Mouse (Mus musculus) embryo, embryonic 11 days (tissue): ENCODE measurements around the gene Sash1.

Experiments used
- DNase-seq: peaks from one replicate; pipeline ENCODE4 v3.0.0-alpha.2; 2015

Gene Sash1

DNA sequence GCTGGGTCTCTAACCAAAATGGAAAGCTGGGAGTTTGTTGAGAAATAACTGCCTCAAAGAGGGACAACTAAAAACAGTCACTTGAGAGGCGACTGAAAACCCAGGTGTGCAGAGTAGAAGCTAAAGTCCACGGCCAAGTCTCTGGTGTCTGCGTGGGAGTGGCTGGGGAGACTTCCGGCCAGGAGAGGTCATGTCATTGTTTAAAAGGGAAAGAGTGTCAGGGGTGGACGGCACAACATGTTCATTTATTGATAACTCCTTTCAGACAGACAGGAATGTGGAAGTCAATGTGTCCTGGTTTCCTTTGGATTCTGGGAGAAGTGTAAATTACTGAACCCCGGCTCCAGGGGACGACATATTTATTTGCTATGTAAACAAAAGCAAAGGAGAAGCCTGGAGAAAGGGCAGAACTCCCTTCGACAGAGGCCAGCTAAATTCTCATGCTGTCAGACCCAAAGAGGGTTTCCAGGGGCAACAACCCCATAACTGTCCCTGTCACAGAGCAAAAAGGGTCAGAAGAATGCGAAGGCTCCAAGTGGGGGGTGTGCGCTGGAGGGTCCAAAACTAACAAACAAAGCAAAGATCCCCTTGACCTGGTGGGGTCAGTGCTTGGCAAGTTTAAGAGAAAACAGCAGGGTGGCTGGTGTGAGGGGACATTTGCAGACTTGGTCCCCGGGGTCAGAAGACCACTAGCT, 100.3 kb downstream of the Sash1 start:
- peak; percentile 56 for DNase-seq

DNA sequence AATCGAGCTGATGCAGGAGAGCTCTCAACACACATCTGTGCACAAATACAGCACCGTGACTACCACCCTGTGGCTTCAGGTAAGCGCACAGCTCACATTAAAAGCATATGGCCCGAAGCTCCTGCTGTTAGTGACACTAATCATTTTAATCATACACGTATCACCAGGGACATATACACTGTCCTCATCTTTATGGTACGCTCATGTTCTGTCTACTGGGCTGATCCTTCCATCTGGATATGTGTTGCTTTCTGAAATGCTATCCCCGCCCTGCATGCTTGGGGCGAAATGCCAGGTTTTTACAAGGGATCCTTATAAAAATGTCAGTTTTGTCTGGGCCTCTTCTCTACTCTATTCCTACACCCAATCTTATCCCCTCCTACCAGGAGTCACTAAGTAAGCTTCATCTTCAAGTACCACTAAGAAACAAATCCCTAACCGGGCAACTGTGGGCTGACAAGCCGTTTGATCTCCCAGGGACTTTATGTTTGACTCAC, 103.9 kb downstream of the Sash1 start:
- no peak for DNase-seq

DNA sequence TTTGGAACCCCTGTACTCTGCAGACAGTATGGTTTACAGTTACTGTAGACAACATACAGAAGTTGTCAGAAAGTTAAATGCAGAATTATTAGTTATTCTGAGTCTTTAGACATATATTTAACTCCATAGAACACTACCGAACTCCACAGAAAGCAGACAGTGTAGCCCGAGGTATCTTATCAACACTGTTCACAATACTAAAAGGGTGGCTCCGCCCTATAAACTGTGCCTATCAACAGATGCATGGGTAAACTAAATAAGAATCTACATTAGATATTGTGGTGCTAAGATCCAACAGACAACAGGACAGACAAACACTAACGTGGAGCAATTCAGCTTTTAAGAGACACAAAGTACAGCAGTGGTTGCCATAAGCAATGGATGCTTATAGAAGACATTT, 106.0 kb downstream of the Sash1 start:
- no peak for DNase-seq

DNA sequence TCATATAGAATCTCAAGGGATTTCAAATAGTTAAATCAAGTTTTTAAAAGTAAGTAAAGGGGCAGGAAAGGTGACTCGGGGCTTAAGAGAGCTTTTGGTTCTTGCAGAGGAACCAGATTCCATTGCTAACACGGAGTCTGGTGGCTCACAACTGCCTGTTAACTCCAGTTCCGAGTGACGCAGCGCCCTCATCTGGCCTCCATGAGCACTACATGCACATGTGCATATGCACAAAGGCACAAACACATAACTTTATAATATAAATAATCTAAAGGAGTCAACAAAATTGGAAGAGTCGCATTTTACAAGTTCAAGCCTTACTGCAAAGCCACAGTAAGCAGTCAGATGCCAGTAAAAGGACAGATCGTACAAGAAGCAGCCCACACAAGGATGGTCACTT, 107.0 kb downstream of the Sash1 start:
- no peak for DNase-seq

DNA sequence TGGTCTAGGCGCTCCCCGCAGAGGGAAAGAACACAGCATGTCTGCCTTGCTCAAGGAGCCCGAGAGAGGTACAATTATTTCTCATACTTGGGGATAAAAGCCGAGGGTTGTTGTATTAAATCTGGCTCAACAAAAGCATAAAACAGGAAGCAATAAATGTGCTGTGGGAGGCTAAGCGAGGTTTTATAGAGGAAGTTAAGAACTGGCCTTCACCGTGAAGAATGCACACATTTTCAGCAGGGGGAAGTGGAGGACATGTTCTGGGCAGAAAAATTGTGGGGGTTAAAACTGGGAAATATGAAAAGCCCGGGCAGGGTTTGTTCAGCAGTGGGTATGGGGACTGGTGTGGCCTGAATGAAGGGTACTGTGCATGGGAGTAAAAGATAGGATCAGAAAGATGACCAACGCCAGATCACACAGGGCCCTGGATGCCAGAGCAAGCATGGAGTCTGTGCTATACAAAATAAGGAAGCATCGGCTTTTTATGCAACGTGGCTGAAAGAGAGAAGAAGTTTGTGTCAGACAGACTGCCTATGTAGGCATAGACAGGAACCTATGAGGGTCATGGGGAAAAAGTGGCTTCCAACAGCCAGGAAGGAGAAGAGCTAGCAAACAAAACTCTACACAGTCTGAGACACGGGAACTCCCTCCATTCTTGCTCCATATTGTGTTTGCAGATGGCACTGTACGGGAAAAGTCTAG, 108.2 kb downstream of the Sash1 start:
- DNase-seq, result no peak

DNA sequence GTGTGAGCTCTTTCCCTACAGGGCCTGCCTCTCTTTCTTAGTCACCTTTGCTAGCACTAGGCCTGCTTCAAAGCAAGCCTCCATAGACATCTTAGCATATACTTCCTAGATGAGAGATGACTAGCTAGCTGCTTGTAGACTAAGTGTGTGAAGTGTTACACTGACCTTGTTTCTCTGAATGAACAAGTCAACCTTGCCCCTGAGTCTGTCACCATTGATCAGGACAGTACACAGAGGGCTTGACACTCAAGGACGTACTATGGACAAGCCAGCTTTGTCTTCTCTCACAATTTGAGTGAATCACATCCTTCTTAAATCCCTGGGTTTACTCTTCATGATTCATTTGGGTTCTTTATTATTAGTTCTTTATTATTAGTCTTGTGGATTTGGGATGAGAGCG, 109.1 kb downstream of the Sash1 start:
- DNase-seq, result no peak

DNA sequence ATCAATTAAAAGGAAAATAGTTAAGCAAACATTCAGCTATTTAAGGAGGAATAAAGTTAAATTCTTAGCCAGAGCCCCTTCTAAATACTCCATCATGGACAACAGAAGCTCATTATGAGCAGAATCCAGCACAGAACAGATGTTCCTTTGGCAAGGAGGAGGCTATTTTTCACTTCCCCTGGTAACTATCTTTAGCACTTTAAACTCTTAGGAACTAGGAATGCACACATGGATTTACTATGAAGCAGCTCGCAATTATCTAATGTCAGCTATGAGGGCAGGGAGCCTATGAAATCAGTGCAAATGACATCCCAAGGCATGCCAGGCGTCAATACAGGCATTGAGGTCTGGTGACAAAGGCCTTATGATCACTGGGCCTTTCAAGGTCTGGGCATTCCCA, 110.1 kb downstream of the Sash1 start:
- DNase-seq, result no peak

DNA sequence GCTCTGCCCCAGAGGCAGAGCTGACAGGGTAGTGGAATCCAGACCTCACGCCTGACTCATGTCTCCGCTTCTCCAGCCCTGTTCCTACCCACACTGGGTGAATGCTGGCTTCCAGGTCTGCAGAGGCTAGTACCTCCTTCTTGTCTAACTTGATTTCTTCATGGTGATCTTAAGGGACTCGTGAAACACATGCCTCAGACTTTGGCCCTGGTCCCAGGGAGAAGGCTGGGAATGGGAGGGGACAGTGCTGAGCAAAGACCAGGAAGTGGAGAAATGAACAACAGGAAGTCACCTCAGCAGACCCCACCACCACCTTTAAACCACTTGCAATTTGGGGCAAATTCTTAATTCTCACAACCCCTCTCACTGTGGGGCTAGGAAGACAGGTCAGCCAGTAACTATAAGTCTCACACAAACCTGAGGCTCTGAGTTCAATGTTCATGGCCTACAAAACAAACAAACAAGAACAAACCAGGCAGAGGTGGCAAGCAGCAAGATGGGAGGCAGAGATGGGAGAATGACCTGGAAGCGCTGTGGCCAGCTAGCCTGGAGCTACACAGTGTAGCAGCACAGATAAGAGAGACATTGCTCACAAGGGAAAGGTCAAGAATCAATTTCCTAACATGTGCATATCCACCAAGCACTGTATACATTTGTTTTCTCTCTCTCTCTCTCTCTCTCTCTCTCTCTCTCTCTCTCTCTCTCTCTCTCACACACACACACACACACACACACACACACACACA, 113.2 kb downstream of the Sash1 start:
- no peak for DNase-seq

DNA sequence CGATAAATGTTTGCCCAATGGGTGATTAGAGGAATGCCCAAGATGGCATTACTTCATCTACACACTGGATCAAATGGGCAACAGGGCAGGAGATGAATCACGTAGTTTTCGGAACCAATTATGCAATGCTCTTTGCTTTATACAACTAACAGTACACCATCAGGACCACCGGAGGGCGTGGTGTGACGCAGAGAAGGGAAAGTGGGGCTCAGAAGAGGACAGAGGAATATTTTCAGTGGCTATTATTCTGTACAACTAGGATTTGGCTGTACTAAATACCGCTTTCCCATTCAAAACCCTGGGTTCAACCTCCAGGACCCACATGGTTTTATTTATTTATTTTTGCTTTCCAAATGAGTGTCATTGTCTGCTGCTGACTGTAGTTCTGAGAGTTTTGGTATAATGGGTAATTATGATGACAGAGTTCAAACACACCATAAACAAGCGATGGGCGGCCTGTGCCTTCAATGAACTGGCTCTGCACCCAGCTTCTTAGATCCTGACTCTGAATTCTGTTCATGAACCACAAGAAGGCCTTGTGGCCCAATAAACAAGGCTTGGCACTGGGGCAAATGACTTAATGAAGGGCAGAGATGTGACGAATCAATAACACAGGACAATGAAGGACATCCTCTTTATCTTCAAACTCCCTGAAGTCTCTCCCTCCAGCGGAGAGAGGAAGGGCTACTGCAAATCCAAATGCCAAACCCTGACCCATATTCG, 114.8 kb downstream of the Sash1 start:
- no peak for DNase-seq

DNA sequence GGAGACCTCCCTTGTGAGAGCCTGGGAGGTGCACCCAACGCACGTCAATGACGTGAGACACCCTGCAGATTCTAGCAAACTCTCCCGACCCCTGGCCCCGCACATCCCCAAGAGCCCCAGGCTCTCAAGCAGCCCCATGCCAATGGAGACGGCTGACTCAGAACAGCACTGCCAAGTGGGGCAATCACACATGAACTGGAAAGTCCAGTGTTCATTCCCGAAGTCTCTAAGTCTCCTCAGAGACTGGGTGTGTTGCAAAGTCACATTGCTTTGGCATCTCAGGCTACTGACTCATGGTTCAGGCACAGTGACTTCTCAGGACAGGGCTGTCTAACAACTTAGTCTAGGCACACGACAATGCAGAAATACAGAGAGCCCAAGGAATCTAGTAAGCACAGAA, 117.2 kb downstream of the Sash1 start:
- no peak for DNase-seq

DNA sequence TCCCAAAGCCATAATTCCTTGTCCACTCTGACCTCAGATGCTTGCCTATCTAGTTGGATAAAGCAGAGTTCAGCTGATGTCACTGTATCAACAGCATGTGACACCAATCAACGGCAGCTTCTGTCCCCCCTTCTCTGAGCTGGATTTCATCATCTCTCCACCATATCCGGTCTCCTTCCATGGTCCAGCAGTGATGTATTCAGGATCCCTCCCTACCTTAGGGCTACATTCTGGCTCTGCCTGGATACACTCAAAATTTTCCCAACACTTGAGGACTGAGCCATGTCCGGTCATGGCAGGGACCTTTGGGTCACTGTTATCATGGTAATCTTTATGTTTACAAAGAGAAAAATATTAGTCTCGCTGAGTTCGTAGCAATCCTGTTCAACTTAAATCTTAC, 118.5 kb downstream of the Sash1 start:
- DNase-seq, result no peak

DNA sequence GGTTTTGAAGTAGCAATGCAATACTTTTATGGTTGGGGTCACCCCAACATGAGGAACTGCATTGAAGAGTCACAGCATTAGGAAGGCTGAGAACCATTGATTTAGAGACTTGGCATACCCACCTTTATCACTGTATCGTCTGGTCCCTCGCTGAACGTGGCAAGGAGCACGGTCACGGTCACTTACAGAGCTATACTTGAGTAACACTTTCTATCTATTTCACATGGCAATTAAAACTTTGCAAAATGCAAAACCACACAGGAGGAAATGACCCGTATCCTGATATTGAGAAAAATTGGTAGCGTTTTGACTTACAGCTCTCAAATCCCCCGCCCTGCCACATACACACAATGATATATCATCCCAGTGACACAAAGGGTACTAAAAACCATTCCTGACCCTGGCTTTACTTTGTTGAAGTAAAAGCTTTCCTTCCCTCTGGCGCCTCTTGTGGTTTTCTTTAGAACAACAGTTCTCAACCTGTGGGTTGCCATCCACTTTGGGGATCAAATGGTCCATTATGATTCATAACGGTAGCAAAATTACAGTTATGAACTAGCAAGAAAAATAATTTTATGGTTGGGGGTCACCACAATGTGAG, 119.8 kb downstream of the Sash1 start:
- peak; percentile 68 for DNase-seq

DNA sequence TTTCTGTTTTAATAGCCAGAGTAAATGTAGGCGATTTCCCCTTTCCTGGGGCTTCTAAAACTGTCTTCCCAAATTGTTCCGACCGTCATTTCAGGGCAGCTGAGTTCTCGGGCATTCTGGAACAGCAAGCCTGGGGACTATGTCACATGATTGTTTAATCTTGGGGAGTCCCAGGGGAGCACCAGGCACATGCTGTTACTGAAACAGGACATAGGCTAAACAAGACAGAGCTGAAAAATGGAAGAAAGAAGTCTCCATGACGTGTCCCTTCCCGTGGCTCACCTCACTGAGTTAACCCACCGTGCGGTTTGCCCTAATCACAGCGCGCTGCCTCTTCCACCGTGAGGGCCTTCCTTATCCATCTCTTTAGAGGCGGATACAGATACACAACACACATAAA, 123.1 kb downstream of the Sash1 start:
- DNase-seq, result peak; percentile 59

DNA sequence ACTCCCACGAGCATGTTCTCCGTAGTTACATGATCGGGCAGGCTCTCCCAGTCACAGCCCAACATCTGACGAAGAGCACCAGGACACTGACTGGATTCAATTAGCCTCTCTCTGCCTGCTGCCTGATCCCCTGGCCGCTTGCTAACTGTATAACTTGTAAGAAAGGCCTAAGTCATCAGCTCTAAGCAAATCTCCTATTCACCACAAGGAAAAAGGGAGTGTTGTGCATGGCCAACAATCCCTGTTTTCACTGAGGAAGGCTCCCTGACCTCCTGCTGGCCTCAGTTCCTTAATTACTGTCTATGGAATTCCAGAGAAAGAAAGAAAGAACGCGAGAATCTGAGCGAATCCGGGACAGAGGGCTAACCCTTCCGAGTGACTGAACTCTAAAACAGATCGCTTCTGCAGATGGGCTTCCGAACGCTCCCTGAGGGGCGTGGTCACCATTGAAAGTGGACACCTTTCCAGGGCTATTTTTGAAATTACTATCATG, 123.6 kb downstream of the Sash1 start:
- DNase-seq, result peak; percentile 88

DNA sequence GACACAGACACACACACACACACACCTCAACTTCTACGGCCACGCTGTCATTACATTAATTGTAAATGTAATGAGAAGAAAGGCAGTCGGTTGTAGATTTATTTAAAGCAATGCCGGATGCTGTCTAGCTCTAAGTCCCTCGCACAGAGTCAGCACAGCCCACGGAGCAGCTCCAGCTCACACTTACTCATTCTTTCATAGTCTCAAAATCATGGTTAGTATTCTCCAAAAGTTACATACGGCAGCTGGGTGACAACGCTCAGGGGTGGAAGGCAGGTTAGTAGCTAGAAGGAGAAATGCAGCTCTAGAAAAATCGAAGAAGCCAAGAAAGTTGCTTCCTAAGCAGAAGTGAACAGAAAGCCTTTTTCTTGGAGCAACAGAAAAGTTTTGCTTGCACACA, 124.2 kb downstream of the Sash1 start:
- no peak for DNase-seq

DNA sequence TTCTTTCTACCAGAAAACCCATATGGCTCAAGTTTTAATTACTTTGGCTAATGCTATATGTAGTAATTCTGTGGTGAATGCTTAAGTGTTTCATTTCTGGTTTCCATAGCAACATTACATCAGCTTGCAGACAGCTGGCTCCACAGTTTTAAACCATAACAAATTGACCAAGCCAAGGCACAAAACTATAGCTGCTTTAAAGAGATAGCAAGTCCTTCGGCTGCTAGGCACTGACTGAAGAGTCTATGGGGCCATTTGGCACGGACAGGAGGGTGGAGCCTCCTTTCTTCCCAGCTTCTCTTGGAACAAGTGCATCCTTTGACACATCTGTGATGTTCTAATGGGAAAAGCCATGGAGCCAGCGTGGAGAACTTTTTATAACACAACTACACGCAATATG, 125.3 kb downstream of the Sash1 start:
- DNase-seq, result peak; percentile 67

DNA sequence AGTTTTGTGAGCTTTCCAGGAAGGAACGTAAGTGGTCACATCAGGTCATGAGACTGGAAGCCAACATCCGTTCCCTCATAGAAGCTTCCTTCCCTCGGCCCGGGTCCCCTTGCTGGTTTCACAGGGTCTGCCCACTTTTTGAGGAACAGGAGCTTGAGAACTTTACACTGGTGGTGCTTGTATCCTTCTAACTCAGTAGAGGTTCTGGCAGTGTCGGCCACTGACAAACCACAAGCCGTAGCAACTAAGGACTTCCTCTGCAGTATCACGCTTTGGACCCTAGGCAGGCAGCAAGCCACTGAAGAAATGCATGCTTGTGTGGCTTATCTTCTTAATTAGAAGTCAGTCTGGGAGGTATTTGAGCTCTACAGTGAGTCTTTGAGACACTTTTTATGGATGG, 126.6 kb downstream of the Sash1 start:
- DNase-seq, result no peak

DNA sequence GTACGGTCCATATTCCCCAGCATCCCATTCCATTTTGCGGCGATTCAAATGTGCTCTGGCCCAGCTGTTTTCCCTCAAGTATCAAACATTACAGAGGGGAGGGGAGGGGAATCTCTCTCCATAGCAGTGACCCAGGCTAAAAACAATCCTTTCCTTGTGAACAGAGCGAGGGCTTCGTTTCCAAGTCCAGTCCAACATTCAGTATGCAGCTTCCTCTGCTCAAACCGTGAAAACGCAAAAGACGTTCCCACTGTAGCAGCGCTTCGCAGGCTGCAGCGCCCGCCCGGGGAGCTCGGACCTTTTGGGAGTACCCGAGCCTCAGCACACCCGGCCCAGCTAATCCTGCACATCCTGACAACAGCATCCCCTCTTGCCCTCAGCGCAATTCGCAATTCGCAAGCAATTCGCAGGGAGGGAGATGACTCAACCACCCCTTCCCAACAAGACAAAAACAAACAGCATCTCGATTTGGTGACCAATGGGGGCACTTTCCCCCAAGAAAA, 128.4 kb downstream of the Sash1 start:
- peak; percentile 56 for DNase-seq

DNA sequence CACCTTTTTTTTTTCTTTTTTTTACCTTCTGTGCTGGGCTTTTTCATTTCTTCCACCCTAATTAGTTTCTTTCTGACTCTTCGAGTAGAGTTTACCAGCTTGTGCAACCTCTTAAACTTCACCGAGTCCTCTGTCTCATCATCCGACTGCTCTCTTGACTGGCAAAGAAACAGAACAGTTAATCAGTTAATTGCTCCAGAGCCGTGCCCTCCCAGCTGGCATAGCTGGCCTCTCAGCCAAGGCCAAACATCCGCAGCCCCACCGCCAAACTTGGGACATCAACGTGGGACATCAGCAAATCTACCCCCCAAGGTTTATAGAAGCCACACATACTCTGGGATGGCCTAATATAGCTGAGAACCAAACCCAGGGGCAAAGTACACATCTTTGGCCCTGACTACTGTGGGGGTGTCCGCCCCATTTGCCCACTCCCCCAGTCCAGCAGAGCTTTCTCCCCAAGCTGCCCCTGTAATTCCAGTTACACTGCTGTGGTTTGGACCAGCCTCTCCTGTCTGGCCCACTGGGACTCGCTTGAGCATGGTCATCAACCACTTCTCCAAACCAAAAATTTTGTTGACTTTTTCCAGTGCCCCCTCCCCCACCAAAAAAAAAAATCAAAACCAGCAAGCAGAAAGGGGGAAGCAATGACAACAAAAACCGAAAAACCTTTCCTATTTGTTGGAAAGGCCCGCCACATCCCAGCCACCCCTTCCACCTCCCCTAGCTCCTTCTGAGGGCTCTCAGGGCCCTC, 129.1 kb downstream of the Sash1 start:
- no peak for DNase-seq

DNA sequence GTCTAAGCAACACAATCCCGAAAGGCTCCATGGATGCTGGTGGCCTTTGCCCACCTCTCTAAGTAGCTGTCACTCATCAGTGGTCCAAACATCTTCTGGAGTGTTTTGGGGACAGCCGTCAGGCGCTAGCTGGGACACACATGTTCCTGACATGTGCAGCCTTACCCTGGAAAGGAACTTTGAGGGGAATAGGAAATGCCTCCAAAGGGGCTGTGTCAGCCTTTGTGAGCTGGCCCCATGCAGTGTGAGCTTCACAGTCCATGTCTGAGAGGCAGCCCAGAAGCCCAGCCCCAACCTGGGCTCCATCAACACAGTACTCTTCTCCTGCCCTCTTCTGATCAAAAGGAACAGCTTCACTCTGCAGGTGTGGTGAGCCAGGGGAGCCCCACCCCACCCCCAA, 132.5 kb downstream of the Sash1 start:
- DNase-seq, result no peak

DNA sequence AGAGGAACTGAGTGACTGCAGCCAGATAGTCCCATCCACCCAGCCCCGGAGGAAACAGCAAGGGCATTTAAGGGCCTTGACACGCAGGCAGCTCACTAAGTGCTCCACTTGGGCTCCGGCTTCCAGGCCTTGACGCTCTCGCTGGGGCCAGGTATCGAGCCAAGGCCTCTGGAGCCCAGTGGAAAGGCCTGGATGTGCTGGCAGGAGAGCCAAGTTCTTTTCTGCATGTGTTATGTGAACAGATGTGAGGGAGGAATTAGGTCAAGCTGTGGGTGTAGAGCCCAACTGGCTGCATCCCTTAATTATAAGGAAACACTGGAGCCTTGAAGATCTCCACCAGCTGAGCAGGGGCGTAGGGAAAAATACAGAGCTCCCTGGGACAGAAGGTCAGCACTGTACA, 133.4 kb downstream of the Sash1 start:
- no peak for DNase-seq

DNA sequence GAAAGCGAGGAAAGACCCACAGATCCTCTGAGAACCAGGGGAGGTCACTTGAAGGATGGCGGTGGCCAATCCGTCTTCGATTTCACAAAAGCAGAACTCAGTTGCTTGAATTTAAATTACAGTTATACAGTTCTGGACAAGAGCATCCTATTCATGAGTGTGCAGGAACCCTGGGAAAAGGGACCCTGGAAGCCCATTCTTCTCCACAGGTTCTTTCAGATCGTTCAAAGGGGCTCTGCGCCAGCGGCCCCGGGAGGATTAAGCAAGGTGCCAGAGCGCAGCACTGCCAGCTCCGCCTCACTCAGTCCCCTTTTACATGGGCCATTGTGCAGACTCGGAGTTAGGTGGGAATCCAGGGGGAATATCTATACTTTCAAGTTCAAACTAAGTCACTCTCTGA, 136.3 kb downstream of the Sash1 start:
- no peak for DNase-seq
